Comparison of ENCODE assay signal across 22 mouse cellular contexts in the genomic region with DNA sequence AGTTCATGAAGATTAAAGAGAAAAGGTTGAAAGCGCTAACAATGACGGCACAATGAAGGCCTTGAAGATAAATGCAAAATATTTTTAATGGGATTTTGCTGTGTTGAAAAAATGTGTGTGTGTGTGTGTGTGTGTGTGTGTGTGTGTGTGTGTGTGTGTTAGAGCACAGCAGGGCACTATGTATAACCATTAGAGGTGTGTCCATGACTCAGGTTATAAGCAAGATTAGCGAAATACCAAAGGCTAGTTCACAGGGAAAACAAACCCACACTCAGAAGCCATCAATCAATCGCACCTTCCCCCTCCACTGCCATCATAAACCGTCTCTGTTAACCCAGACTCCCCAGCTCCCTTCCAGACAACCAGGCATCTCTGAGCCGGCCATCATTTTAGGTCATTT.
DNase-seq lines count a peak whose midpoint lies in the region; ATAC-seq lines count a peak whose summit lies in the region.
"Had no signal": no experiment of that assay in that cellular context is flagged by ENCODE, and none has a peak within 500 bp of the region (broad histone marks: within the 10 kb centered on the region; RNA-seq: fewer than 3 reads in every experiment).

No protein-coding gene starts in this region.

- H3K36me3 ChIP-seq in limb, embryonic 11.5 days (ENCODE audit: control insufficient read depth, insufficient read depth, low read length): no peaks in the 10 kb centered on the region
- no peaks in the 10 kb centered on the region for H3K36me3 ChIP-seq in limb, embryonic 10.5 days
- H3K36me3 ChIP-seq: embryonic facial prominence, embryonic 12.5 days; embryonic facial prominence, embryonic 15.5 days; hindbrain, embryonic 12.5 days; hindbrain, embryonic 15.5 days; intestine, embryonic 15.5 days had no signal

- H3K9me3 ChIP-seq in limb, embryonic 11.5 days (ENCODE audit: control insufficient read depth, low read length): no peaks in the 10 kb centered on the region
- H3K9me3 ChIP-seq in limb, embryonic 10.5 days (replicated peaks): no peaks in the 10 kb centered on the region
- H3K9me3 ChIP-seq: embryonic facial prominence, embryonic 12.5 days; embryonic facial prominence, embryonic 15.5 days; hindbrain, embryonic 12.5 days; hindbrain, embryonic 15.5 days; intestine, embryonic 15.5 days had no signal

- no peak for ATAC-seq in limb, embryonic 11.5 days (ENCODE audit: insufficient number of reproducible peaks, low FRiP score, low TSS enrichment, low read depth)
- ATAC-seq: forebrain, embryonic 14.5 days; forebrain, postnatal 0 days; intestine, embryonic 15.5 days had no signal

- no peak overlapping the region for H3K9ac ChIP-seq in limb, embryonic 11.5 days (ENCODE audit: low read length)
- H3K9ac ChIP-seq: embryonic facial prominence, embryonic 12.5 days; embryonic facial prominence, embryonic 15.5 days; forebrain, postnatal 0 days; hindbrain, embryonic 12.5 days; hindbrain, embryonic 15.5 days; intestine, embryonic 15.5 days had no signal

- no peaks in the 10 kb centered on the region for H3K4me1 ChIP-seq in limb, embryonic 11.5 days (ENCODE audit: control insufficient read depth, insufficient read depth, low read length)
- H3K4me1 ChIP-seq in limb, embryonic 10.5 days: peaks cover 26% of the 10 kb centered on the region
- H3K4me1 ChIP-seq: embryonic facial prominence, embryonic 12.5 days; embryonic facial prominence, embryonic 15.5 days; hindbrain, embryonic 12.5 days had no signal

- no peaks in the 10 kb centered on the region for H3K27me3 ChIP-seq in limb, embryonic 11.5 days (ENCODE audit: control insufficient read depth, insufficient read depth, low read length)
- no peaks in the 10 kb centered on the region for H3K27me3 ChIP-seq in limb, embryonic 10.5 days (ENCODE audit: low read depth, poor library complexity, severe bottlenecking)
- H3K27me3 ChIP-seq: embryonic facial prominence, embryonic 12.5 days; embryonic facial prominence, embryonic 15.5 days; hindbrain, embryonic 12.5 days; hindbrain, embryonic 15.5 days; intestine, embryonic 15.5 days had no signal

- 44% methylated on average over 6 of the region's 6 CpGs for WGBS in limb, embryonic 11.5 days
- WGBS in limb, embryonic 10.5 days: 44% methylated on average over 6 of the region's 6 CpGs

- no peak overlapping the region for H3K4me3 ChIP-seq in limb, embryonic 11.5 days (ENCODE audit: low read depth, low read length)
- no peak overlapping the region for H3K4me3 ChIP-seq in limb, embryonic 10.5 days
- H3K4me3 ChIP-seq: embryonic facial prominence, embryonic 12.5 days; embryonic facial prominence, embryonic 15.5 days; gastrocnemius, adult 2 months; hindbrain, embryonic 12.5 days; hindbrain, embryonic 15.5 days; intestine, embryonic 15.5 days had no signal

- peak; percentile 24 for DNase-seq in limb, embryonic 11.5 days (ENCODE audit: low spot score)
- no peak for DNase-seq in limb, embryonic 10.5 days (ENCODE audit: low spot score)
- peak; percentile 46 for DNase-seq in embryo, embryonic 10 days (ENCODE audit: low spot score)
- peak; percentile 35 for DNase-seq in embryo, embryonic 11 days
- DNase-seq in T-cell, adult 2 months (ENCODE audit: low spot score): no peak
- no peak for DNase-seq in adrenal gland, postnatal 4 days (ENCODE audit: low spot score in 2 of 2)
- DNase-seq: adrenal gland, adult 2 months; adrenal gland, postnatal 14 days; cerebellum, adult 11-12 months; cerebellum, adult 9-10 months; cerebellum, postnatal 14 days; forebrain, postnatal 0 days; gastrocnemius, adult 2 months; gastrocnemius, postnatal 14 days; heart, adult 11 months had no signal

- no peak overlapping the region for H3K27ac ChIP-seq in limb, embryonic 11.5 days (replicated peaks; ENCODE audit: low read depth, low read length)
- H3K27ac ChIP-seq in limb, embryonic 10.5 days: no peak overlapping the region
- H3K27ac ChIP-seq: embryonic facial prominence, embryonic 12.5 days; embryonic facial prominence, embryonic 15.5 days; gastrocnemius, adult 2 months; hindbrain, embryonic 12.5 days; hindbrain, embryonic 15.5 days; intestine, embryonic 15.5 days had no signal

- no peak overlapping the region for H3K4me2 ChIP-seq in limb, embryonic 11.5 days (ENCODE audit: low read depth, severe bottlenecking)
- H3K4me2 ChIP-seq: embryonic facial prominence, embryonic 12.5 days; embryonic facial prominence, embryonic 15.5 days; heart, embryonic 11.5 days; hindbrain, embryonic 12.5 days; hindbrain, embryonic 15.5 days; intestine, embryonic 15.5 days had no signal

Comparison
In these comparisons a context has a peak if more than half of its experiments do, and no peak if none do; other contexts are left out.
1. DNase-seq: peak in limb, embryonic 11.5 days (single experiment), embryo, embryonic 10 days (single experiment) and embryo, embryonic 11 days (single experiment); none in limb, embryonic 10.5 days (single experiment), T-cell, adult 2 months (single experiment) and adrenal gland, postnatal 4 days (0 of 2).